Mouse (Mus musculus): ENCODE results near the gene Sufu.

Gene Sufu

DNA sequence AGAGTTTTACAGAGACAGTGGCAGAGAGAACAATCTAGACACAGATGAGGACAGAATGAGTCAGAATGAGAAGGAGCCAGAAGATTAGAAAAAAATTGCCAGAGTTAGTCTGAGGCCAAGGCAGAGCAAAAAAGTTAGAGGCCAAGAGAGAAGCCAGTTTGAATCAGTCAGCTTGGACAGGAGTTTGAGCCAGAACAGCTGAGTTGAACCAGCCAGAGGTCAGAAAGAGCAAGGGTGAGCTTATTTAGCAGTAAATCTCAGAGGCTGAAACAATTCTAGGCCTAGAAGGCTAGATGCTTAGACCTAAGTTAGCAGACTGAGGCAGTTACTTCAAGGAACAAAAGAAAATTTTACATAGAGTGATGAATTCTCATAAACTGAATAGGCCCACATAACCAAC is 32.6 kb downstream of the Sufu start:
- DNase-seq (ENCODE audit: low read depth, low spot score): no peak

GRCm38 (mm10) chr19:46433712-46434111 is 37.0 kb downstream of the Sufu start:
- DNase-seq (ENCODE audit: low read depth, low spot score): no peak

- DNase-seq (ENCODE audit: low read depth, low spot score): no peak
These were observed 37.5 kb downstream of the Sufu start for GRCm38 (mm10) chr19:46434148-46434547.

DNA sequence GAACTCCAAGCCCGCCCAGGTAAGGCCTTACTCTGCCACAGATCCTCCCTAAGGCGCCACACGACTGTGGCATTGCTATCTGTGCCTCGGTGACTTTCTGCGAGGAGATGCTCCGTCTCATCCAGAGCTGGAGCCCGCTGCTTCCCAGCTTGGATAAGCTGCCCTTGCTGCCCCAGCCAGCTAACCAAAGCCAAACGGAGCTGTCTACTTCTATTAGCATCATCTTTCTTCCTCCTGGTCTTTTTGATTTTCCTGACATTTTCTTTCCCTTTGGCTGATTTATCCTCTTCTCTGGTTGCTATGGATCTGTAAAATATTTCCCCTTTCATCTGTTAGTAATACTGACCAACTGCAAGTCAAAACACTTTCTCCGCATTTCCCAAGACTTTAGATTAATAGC is 37.9 kb downstream of the Sufu start:
- no peak for DNase-seq (ENCODE audit: low read depth, low spot score)

GRCm38 (mm10) chr19:46435492-46435891 is 38.8 kb downstream of the Sufu start:
- DNase-seq (ENCODE audit: low read depth, low spot score): no peak

DNA sequence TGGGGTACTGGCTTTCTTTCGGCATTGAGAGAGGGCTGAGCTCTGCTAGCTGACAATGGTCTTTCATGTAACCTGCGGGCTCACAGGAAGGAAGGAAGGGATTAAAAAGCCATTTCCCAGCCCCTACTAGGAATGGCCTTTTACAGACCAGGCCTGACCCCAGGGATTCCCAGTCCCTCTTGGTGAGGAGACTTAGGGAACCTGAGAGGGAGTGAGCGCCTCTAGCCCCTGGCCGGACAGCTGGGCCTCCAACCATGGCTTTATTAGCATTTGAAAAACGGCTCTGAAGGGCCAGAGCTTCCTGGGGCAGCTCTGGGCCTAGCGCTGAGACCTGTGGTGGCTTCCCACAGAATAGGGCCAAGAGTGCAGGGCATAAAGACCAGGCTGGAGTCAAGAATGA is 46.8 kb downstream of the Sufu start:
- no peak for DNase-seq (ENCODE audit: low read depth, low spot score)

- DNase-seq (ENCODE audit: low read depth, low spot score): peak; percentile 46
These were observed 47.5 kb downstream of the Sufu start for GRCm38 (mm10) chr19:46444209-46444608.

DNA sequence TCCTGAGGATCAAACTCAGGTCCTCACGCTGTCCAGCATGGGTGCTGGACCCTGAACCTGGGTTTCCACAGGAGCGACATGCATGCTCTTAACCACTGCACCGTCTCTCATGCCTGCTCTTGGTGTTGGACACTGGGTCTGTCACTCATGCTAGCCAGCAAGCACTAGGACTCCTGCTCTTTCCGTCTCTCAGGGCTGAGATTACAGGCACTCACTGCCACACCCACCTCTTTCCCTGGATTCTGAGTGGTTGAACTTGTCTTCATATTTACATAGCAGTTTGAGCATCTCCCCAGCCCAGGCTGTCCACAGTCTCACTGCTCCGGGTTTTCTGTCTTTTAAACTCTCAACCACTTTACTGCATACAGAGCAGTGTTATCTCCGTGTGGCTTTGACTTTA is 48.9 kb downstream of the Sufu start:
- no peak for DNase-seq (ENCODE audit: low read depth, low spot score)

GRCm38 (mm10) chr19:46446436-46447020 is 49.8 kb downstream of the Sufu start:
- DNase-seq (ENCODE audit: low read depth, low spot score): no peak

GRCm38 (mm10) chr19:46447110-46447509 is 50.4 kb downstream of the Sufu start:
- DNase-seq (ENCODE audit: low read depth, low spot score): no peak

- DNase-seq (ENCODE audit: low read depth, low spot score): no peak
These were observed 51.2 kb downstream of the Sufu start for GRCm38 (mm10) chr19:46447911-46448310.

DNA sequence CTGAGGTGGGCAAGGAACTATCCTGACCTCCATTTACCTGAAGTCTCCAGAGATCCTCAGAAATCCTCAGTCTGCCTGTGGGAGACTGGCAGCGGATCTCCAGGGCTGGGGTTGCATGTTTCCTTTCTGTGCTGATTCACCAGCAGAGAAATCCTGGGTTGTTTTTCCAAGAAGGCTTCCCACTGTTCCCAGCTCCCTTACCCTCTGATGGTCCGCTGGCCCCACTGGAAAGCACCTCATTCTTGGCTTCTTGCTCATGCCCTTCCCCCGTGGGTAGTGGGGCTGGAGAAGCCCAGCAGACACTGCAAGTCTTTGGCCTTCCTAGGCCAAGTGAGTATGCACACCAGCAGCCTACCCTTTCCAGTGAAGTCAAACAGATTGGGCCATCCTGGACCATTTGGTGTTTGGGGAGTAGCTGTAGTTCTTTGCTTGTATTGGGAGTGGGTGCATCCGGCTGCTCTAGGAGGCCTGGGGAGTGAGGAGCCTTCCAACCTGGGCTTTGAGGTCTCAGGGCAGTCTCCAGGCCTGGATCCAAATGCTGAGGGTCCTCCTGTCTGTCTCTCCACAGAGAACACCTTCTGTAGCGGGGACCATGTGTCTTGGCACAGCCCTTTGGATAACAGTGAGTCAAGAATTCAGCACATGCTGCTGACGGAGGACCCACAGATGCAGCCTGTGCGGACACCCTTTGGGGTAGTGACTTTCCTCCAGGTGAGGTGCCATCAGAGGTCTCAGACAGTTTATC is 52.7 kb downstream of the Sufu start:
- no peak for DNase-seq (ENCODE audit: low read depth, low spot score)

- no peak for DNase-seq (ENCODE audit: low read depth, low spot score)
These were observed 55.5 kb downstream of the Sufu start for GRCm38 (mm10) chr19:46452052-46452827.

DNA sequence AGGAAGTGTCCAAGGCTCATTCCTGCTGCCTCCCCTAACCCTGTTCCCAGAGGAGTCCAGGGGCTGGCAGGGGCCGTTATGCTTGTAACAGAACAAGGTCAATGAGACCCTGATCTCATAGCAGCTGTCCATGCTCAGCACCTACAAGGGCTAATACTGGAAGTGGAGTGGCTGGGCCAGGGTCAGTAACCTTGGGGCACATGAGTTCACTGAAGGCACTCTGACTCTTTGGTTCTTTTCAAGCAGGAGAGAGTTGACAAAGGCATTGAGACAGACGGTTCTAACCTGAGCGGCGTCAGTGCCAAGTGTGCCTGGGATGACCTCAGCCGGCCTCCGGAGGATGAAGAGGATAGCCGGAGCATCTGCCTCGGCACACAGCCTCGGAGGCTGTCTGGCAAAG is 56.2 kb downstream of the Sufu start:
- DNase-seq (ENCODE audit: low read depth, low spot score): no peak

- DNase-seq (ENCODE audit: low read depth, low spot score): no peak
These were observed 57.6 kb downstream of the Sufu start for GRCm38 (mm10) chr19:46454126-46454880.

DNA sequence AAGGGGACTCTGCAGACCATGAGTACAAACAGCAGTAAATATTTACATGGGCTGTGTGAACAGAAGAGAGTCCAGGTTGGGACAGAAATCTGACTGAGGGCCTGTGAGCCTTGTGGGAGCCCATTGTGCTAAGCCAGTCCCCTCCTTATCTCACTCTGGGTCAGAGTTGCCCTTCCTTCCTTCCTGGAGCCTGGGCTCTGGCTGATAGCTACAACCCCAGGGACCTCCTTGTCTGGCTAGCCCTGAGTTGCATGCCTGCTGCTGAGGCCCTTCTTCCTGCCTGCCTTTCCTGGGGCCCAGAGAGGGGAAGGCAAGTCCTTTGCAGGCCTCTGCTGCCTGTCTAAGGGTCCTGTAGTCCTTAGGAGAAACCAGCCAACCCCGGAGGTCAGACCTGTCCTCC is 58.3 kb downstream of the Sufu start:
- DNase-seq (ENCODE audit: low read depth, low spot score): no peak

GRCm38 (mm10) chr19:46455556-46455955 is 58.9 kb downstream of the Sufu start:
- no peak for DNase-seq (ENCODE audit: low read depth, low spot score)

GRCm38 (mm10) chr19:46456018-46456735 is 59.5 kb downstream of the Sufu start:
- DNase-seq (ENCODE audit: low read depth, low spot score): peak; percentile 18

DNA sequence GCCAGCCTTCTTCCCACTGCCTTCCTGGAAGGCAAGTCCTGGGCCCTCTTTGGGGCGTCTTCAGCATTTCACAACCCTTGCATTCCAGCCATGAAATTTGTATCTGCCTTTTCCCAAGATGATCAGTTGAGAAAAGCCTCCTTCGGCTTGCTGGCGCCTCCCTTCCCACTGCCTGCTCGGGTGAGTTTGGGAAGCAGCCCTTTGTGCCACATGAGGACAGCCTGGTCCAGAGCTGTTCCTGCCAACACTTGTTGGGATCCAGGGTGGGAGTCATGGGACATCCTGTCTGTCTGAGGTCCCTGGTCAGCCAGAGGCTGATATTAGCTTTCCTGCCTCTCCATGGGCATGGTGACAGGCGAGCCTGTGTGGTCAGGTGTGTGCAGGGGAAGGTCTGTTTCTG is 61.1 kb downstream of the Sufu start:
- DNase-seq (ENCODE audit: low read depth, low spot score): no peak

- no peak for DNase-seq (ENCODE audit: low read depth, low spot score)
These were observed 62.6 kb downstream of the Sufu start for GRCm38 (mm10) chr19:46459256-46459655.

GRCm38 (mm10) chr19:46459889-46460288 is 63.2 kb downstream of the Sufu start:
- no peak for DNase-seq (ENCODE audit: low read depth, low spot score)

All from telencephalon, adult 2 months (tissue).